In genomic region chr11:102665637-102666435, GRCm38 (mm10) we compare ENCODE assay signal across 13 mouse cellular contexts. TPM values are rescaled to one million over a fixed set of nuclear protein-coding genes. Genes with fewer than 3 reads are reported as not detected.
DNase-seq lines count a peak whose midpoint lies in the region; ATAC-seq and TF ChIP-seq lines count a peak whose summit lies in the region.
"Had no signal": no experiment of that assay in that cellular context is flagged by ENCODE, and none has a peak within 500 bp of the region (broad histone marks: within the 10 kb centered on the region; RNA-seq: fewer than 3 reads in every experiment).

No protein-coding gene starts in this region.

- H3K36me3 ChIP-seq in heart, embryonic 11.5 days (ENCODE audit: control insufficient read depth, insufficient read depth, low read length) = no peaks in the 10 kb centered on the region
- no peaks in the 10 kb centered on the region for H3K36me3 ChIP-seq in heart, adult 2 months (ENCODE audit: control insufficient read depth, insufficient read depth, low read length)
- H3K36me3 ChIP-seq in midbrain, embryonic 10.5 days = no peaks in the 10 kb centered on the region
- no peaks in the 10 kb centered on the region for H3K36me3 ChIP-seq in midbrain, embryonic 14.5 days (ENCODE audit: control insufficient read depth, insufficient read depth, low read length)
- no peaks in the 10 kb centered on the region for H3K36me3 ChIP-seq in hindbrain, embryonic 16.5 days (ENCODE audit: control insufficient read depth, insufficient read depth, low read length)
- no peaks in the 10 kb centered on the region; the same call in 1 of the 2 replicates for H3K36me3 ChIP-seq in testis, adult 2 months (ENCODE audit: control insufficient read depth, insufficient read depth, low read length)

- H3K4me3 ChIP-seq in heart, embryonic 11.5 days (ENCODE audit: low read depth, low read length) = peak overlapping the region; percentile 26
- no peak overlapping the region for H3K4me3 ChIP-seq in heart, adult 2 months
- peak overlapping the region; percentile 25 for H3K4me3 ChIP-seq in midbrain, embryonic 10.5 days
- H3K4me3 ChIP-seq in midbrain, embryonic 14.5 days (replicated peaks; ENCODE audit: low read depth, low read length) = no peak overlapping the region
- peak overlapping the region; percentile 8; the same call in 1 of the 2 replicates for H3K4me3 ChIP-seq in hindbrain, embryonic 16.5 days (ENCODE audit: low read length)
- H3K4me3 ChIP-seq in testis, adult 2 months (ENCODE audit: control insufficient read depth, low read depth, low read length) = peak overlapping the region; percentile 92

- H3K4me2 ChIP-seq in heart, embryonic 11.5 days = peak overlapping the region; percentile 49
- no peak overlapping the region for H3K4me2 ChIP-seq in midbrain, embryonic 14.5 days (ENCODE audit: low read length)
- H3K4me2 ChIP-seq in hindbrain, embryonic 16.5 days (ENCODE audit: low read length) = peak overlapping the region; percentile 21; the same call in 1 of the 2 replicates

- DNase-seq in heart, adult 2 months = no peak
- no peak for DNase-seq in midbrain, embryonic 10.5 days (ENCODE audit: low spot score)
- DNase-seq in midbrain, embryonic 14.5 days = no peak
- no peak for DNase-seq in cerebellum, postnatal 25 days
- DNase-seq in frontal cortex, adult 2 months (ENCODE audit: extremely low spot score in 1 of 2, low spot score in 1 of 2) = no peak
- DNase-seq: adrenal gland, postnatal 10 days; cerebellum, adult 18-20 months; kidney, postnatal 25 days had no signal

- H3K79me2 ChIP-seq in heart, adult 2 months (replicated peaks; ENCODE audit: control insufficient read depth, insufficient read depth, low read length) = no peaks in the 10 kb centered on the region

- peaks cover 30% of the 10 kb centered on the region for H3K27me3 ChIP-seq in heart, embryonic 11.5 days (ENCODE audit: control insufficient read depth, insufficient read depth, low read length)
- H3K27me3 ChIP-seq in heart, adult 2 months (ENCODE audit: control insufficient read depth, insufficient read depth, low read length) = peaks cover 14% of the 10 kb centered on the region
- H3K27me3 ChIP-seq in midbrain, embryonic 10.5 days (ENCODE audit: low read depth, poor library complexity, severe bottlenecking) = peaks cover 40% of the 10 kb centered on the region
- H3K27me3 ChIP-seq in midbrain, embryonic 14.5 days (ENCODE audit: control insufficient read depth, insufficient read depth, low read length) = peaks cover 11% of the 10 kb centered on the region
- H3K27me3 ChIP-seq in hindbrain, embryonic 16.5 days (replicated peaks; ENCODE audit: control insufficient read depth, insufficient read depth, low read length) = peaks cover 11% of the 10 kb centered on the region
- no peaks in the 10 kb centered on the region for H3K27me3 ChIP-seq in testis, adult 2 months (ENCODE audit: control insufficient read depth, insufficient read depth, low read length)

- H3K4me1 ChIP-seq in heart, embryonic 11.5 days (ENCODE audit: control insufficient read depth, insufficient read depth, low read length) = peaks cover 3% of the 10 kb centered on the region; the same call in 1 of the 2 replicates
- H3K4me1 ChIP-seq in heart, adult 2 months (ENCODE audit: control insufficient read depth, insufficient read depth, low read length) = no peaks in the 10 kb centered on the region
- H3K4me1 ChIP-seq in midbrain, embryonic 10.5 days = peaks cover 9% of the 10 kb centered on the region
- no peaks in the 10 kb centered on the region for H3K4me1 ChIP-seq in midbrain, embryonic 14.5 days (ENCODE audit: control insufficient read depth, insufficient read depth, low read length)
- H3K4me1 ChIP-seq in hindbrain, embryonic 16.5 days (ENCODE audit: control insufficient read depth, insufficient read depth, low read depth, low read length) = no peaks in the 10 kb centered on the region
- peaks cover 3% of the 10 kb centered on the region; the same call in 1 of the 2 replicates for H3K4me1 ChIP-seq in testis, adult 2 months (ENCODE audit: control insufficient read depth, insufficient read depth, low read length)

- H3K27ac ChIP-seq in heart, embryonic 11.5 days (ENCODE audit: low read depth, low read length) = no peak overlapping the region
- H3K27ac ChIP-seq in heart, adult 2 months = no peak overlapping the region
- H3K27ac ChIP-seq in midbrain, embryonic 10.5 days (replicated peaks) = no peak overlapping the region
- H3K27ac ChIP-seq in midbrain, embryonic 14.5 days (replicated peaks; ENCODE audit: low read depth, low read length) = no peak overlapping the region
- H3K27ac ChIP-seq in hindbrain, embryonic 16.5 days (ENCODE audit: low read depth, low read length) = no peak overlapping the region
- H3K27ac ChIP-seq in testis, adult 2 months (ENCODE audit: control insufficient read depth, insufficient read depth, low read depth, low read length) = peak overlapping the region; percentile 99
- H3K27ac ChIP-seq: liver, embryonic 14.5 days had no signal

- TF ChIP-seq CTCF in heart, adult 2 months (IDR thresholded peaks at IDR 0.05) = no peak
- TF ChIP-seq CTCF in testis, adult 2 months (IDR thresholded peaks at IDR 0.05; ENCODE audit: control insufficient read depth, insufficient read depth, insufficient replicate concordance, low read depth, low read length) = no peak

- intact Hi-C loops in heart, adult 2 months (cut with DNase I) = no loop called here

- no peak for TF ChIP-seq POLR2A in heart, adult 2 months (IDR thresholded peaks at IDR 0.05; ENCODE audit: insufficient read depth, low read depth, low read length)
- TF ChIP-seq POLR2A in testis, adult 2 months (IDR thresholded peaks at IDR 0.05; ENCODE audit: control insufficient read depth, low read depth, low read length) = no peak; the same call in 1 of the 2 replicates

- no peak for ATAC-seq in heart, embryonic 11.5 days (replicated peaks; ENCODE audit: insufficient number of reproducible peaks, low FRiP score, low TSS enrichment)
- no peak for ATAC-seq in midbrain, embryonic 14.5 days (ENCODE audit: low FRiP score, low TSS enrichment)
- no peak for ATAC-seq in hindbrain, embryonic 16.5 days

- TF ChIP-seq EP300 in heart, adult 2 months (IDR thresholded peaks at IDR 0.05; ENCODE audit: insufficient read depth, low read depth, low read length) = no peak

- WGBS in heart, embryonic 11.5 days (ENCODE audit: insufficient replicate concordance) = 36% methylated on average over 84 of the region's 84 CpGs
- 37% methylated on average over 79 of the region's 84 CpGs for WGBS in heart, adult 2 months
- 50% methylated on average over 84 of the region's 84 CpGs for WGBS in midbrain, embryonic 10.5 days
- WGBS in midbrain, embryonic 14.5 days = 50% methylated on average over 84 of the region's 84 CpGs
- WGBS in hindbrain, embryonic 16.5 days = 46% methylated on average over 78 of the region's 84 CpGs

- H3K9me3 ChIP-seq in heart, embryonic 11.5 days (replicated peaks; ENCODE audit: control insufficient read depth, low read length) = peaks cover 2% of the 10 kb centered on the region
- H3K9me3 ChIP-seq in midbrain, embryonic 10.5 days (replicated peaks) = peaks cover 16% of the 10 kb centered on the region
- H3K9me3 ChIP-seq in midbrain, embryonic 14.5 days (ENCODE audit: control insufficient read depth, low read length) = peaks cover 4% of the 10 kb centered on the region; the same call in 1 of the 2 replicates
- H3K9me3 ChIP-seq in hindbrain, embryonic 16.5 days (ENCODE audit: control insufficient read depth, low read length) = peaks cover 12% of the 10 kb centered on the region

- no peak overlapping the region for H3K9ac ChIP-seq in heart, embryonic 11.5 days (ENCODE audit: low read depth, low read length)
- H3K9ac ChIP-seq in heart, adult 2 months (ENCODE audit: low read depth, low read length) = no peak overlapping the region
- H3K9ac ChIP-seq in midbrain, embryonic 14.5 days (replicated peaks; ENCODE audit: low read length) = no peak overlapping the region
- no peak overlapping the region for H3K9ac ChIP-seq in hindbrain, embryonic 16.5 days (ENCODE audit: low read depth, low read length)
- H3K9ac ChIP-seq: liver, embryonic 14.5 days had no signal

RNA-seq across cellular contexts. Expression of gene Meioc, which starts 2.3 kb away (rescaled TPM):
- polyA plus RNA-seq in heart, embryonic 11.5 days (2014; fragmentation: Nextera tagmentation; extraction: Ambion mirVana) = 0.96 and 1.1 TPM in 2 replicates
- not detected for total RNA-seq in heart, adult 2 months (2021)
- polyA plus RNA-seq in heart, adult 2 months (2012; rRNA removed) = 0.09 TPM in 1 of 2 replicates, not detected in the other
- polyA plus RNA-seq in midbrain, embryonic 10.5 days (2016; fragmentation: Nextera tagmentation; extraction: Ambion mirVana) = 0.16 and 0.41 TPM in 2 replicates
- polyA plus RNA-seq in midbrain, embryonic 14.5 days (2014; fragmentation: Nextera tagmentation; extraction: Ambion mirVana) = 0.12 TPM in 1 of 2 replicates, not detected in the other
- polyA plus RNA-seq in hindbrain, embryonic 16.5 days (2015; fragmentation: Nextera tagmentation; extraction: Ambion mirVana) = 0.15 and 0.17 TPM in 2 replicates
- polyA plus RNA-seq in testis, adult 2 months (2012; rRNA removed) = 36.1 and 38.8 TPM in 2 replicates
- 0.02 TPM in 1 of 2 replicates, not detected in the other for polyA plus RNA-seq in frontal cortex, adult 2 months (2012; rRNA removed)
- total RNA-seq: adrenal gland, postnatal 10 days had no signal
- polyA plus RNA-seq: spleen, adult 2 months had no signal

RNA-seq across cellular contexts. Expression of gene Ccdc43, which starts 31.7 kb away (rescaled TPM):
- 39.5 and 41.8 TPM in 2 replicates for polyA plus RNA-seq in heart, embryonic 11.5 days (2014; fragmentation: Nextera tagmentation; extraction: Ambion mirVana)
- total RNA-seq in heart, adult 2 months (2021) = 10 to 100 TPM; 21.0 to 22.8 TPM
- 6.8 and 12.2 TPM in 2 replicates for polyA plus RNA-seq in heart, adult 2 months (2012; rRNA removed)
- polyA plus RNA-seq in midbrain, embryonic 10.5 days (2016; fragmentation: Nextera tagmentation; extraction: Ambion mirVana) = 59.5 and 63.2 TPM in 2 replicates
- 38.8 and 42.4 TPM in 2 replicates for polyA plus RNA-seq in midbrain, embryonic 14.5 days (2014; fragmentation: Nextera tagmentation; extraction: Ambion mirVana)
- polyA plus RNA-seq in hindbrain, embryonic 16.5 days (2015; fragmentation: Nextera tagmentation; extraction: Ambion mirVana) = 33.3 and 34.8 TPM in 2 replicates
- 6.7 and 7.4 TPM in 2 replicates for polyA plus RNA-seq in testis, adult 2 months (2012; rRNA removed)
- 18.3 and 24.0 TPM in 2 replicates for polyA plus RNA-seq in frontal cortex, adult 2 months (2012; rRNA removed)

Comparison
In these comparisons a context has a peak if more than half of its experiments do, and no peak if none do; other contexts are left out.
1. H3K4me3 ChIP-seq: peak in heart, embryonic 11.5 days (single experiment), midbrain, embryonic 10.5 days (single experiment), hindbrain, embryonic 16.5 days (single experiment) and testis, adult 2 months (single experiment); none in heart, adult 2 months (single experiment) and midbrain, embryonic 14.5 days (single experiment).
2. RNA of gene Meioc, which starts 2.3 kb away (polyA plus RNA-seq): 36.1 to 38.8 TPM in testis, adult 2 months; 0.96 to 1.1 TPM in heart, embryonic 11.5 days, 0.16 to 0.41 TPM in midbrain, embryonic 10.5 days, 0.15 to 0.17 TPM in hindbrain, embryonic 16.5 days, 0.12 TPM in midbrain, embryonic 14.5 days, 0.02 TPM in frontal cortex, adult 2 months and 0.09 TPM in heart, adult 2 months; every median in the first group is over 10 times any median in the second.